Mouse (Mus musculus) layer of hippocampus, adult 11-12 months (tissue): Measurements from ENCODE around the gene Lama2.

Source experiments
- DNase-seq: peaks from one replicate; pipeline ENCODE4 v3.0.0; 2022; ENCODE audit warnings: low spot score

The Lama2 gene

DNA sequence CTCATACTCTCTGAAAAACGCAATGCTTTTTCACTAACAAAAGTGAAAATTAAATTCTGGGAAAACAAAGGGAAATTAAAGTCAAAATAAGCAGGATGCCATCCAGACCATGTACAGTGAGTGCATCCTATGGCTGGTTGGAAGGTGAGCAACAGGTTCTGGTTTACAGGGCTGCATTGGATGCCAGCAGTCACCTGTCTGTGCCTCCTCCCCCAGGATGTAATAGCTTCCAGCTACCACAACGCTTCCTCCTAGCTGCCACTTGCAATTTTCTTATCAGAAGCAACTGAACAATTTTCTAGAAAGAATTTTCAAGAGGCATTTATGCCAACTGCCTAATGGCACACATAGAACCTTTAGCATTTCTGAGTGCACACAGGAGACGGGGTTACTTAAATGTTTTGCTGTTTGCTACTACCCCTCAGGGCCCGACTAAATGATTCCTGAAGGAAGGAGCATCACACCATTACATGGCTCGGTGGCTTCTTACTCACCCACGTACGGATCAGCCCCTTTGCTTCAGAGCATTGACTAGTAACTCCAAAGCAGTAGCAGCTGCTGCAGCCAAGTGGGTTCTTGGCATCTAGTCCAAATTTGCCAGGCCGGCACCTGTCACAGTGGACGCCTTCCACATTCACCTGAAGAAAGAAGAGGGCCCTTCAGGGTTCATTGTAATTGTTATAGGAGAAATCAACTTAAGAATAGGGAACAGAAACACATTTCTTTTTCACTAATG is 430.8 kb downstream of the Lama2 start:
- DNase-seq: no peak

GRCm38 (mm10) chr10:27184185-27184584 is 435.4 kb downstream of the Lama2 start:
- DNase-seq: no peak

DNA sequence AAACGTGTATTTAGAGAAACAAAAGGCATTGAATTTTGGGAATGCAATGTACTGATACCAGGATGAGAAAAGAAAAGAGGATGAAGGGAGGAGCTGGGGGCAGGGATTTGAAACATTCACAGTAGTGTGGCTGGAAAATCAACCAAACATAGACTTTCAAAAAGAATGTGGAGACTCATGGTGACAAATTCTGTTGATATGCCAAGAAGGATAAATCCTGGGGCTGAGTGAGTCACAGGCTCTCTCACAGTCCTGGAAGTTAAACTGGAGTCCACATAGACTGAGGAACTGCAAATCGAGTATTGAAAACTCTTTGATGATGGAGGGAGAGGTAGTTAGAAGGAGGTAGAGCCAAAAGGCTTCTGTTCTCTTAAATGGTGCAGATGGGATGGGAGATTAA is 445.3 kb downstream of the Lama2 start:
- DNase-seq: no peak

- DNase-seq: no peak
These were observed 454.8 kb downstream of the Lama2 start for GRCm38 (mm10) chr10:27164738-27165137.

GRCm38 (mm10) chr10:27162364-27162763 is 457.2 kb downstream of the Lama2 start:
- no peak for DNase-seq

DNA sequence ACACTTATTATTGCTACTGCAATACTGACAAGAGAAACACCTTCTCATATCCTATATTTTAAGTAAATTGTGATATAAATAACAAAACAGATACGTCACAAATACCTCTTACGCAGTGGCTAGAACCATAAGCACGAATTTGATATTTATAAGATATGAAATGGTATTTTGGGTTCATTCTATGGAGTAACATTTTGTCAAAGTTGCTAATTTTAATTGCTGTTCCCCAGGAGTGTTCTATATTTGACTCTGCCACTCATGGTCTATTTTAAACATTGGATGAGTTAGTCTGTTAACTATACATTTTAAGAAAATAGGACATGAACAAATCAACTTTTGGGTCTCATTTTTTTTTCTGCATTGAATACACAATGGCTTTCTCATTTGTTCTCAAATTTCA is 469.3 kb downstream of the Lama2 start:
- DNase-seq: no peak

GRCm38 (mm10) chr10:27140422-27140821 is 479.1 kb downstream of the Lama2 start:
- no peak for DNase-seq

GRCm38 (mm10) chr10:27135768-27136167 is 483.8 kb downstream of the Lama2 start:
- no peak for DNase-seq

- peak; percentile 75 for DNase-seq
These were observed 486.4 kb downstream of the Lama2 start for GRCm38 (mm10) chr10:27133135-27133534.

GRCm38 (mm10) chr10:27127454-27127853 is 492.1 kb downstream of the Lama2 start:
- DNase-seq: no peak

- no peak for DNase-seq
These were observed 495.8 kb downstream of the Lama2 start for GRCm38 (mm10) chr10:27123763-27124162.

DNA sequence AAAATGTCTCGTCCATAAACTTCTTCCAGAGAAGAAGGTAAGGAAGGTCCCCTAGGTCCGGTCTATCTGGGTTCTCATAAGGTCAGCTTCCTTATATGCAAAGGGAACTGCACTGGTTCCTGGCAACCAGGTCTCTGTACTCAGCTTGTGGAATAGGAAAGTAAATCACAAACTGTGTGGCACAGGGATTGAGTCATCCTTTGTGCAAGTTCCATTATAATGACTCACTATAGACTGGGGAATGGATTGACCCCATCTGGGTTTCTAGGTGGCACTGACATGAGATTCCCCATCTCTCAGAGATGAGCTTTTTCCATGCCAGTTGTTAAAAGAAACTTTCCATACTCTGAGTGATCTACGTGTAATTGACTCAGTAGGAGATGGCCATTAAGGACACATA is 501.7 kb downstream of the Lama2 start:
- no peak for DNase-seq

GRCm38 (mm10) chr10:27116938-27117647 is 502.5 kb downstream of the Lama2 start:
- no peak for DNase-seq

- DNase-seq: no peak
These were observed 505.4 kb downstream of the Lama2 start for GRCm38 (mm10) chr10:27114131-27114530.

DNA sequence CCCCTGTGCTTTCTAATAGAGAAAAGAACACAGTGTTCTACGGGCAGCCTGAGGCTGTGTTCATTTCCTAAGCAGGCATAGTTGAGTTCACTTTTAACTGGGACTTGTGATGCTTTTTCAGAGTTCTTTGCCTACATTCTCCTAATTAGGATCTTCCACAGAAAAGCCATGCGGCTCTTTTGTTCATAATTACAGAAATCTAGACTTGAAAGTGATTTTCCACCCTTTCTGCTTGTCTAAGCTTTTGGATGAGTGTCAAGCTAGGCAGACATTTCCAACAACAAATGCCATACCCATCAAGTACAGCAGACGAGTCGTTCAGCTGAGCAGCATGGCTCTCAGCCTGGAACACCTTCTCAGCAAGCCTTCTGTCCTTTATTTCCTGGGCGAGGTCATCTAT is 515.7 kb downstream of the Lama2 start:
- DNase-seq: peak; percentile 39

- DNase-seq: no peak
These were observed 517.7 kb downstream of the Lama2 start for GRCm38 (mm10) chr10:27101800-27102353.

DNA sequence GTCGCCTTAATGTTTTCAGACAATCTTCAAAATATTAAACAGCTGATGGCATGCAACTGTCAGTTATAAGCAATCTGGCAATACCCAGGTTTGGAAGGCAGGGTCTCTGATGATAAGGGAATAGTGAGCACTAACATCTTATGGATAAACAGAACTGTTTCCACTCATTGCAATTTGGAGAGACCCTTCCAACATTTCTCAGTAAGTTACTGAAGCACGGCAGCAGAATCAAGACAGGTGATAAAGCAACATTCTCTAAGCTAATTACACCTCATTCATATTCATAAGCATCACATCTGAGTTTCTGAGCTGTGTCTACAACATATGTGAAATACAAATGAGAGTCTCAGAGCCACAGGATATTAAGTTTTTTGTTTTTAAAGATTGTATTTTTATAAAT is 542.4 kb downstream of the Lama2 start:
- no peak for DNase-seq

DNA sequence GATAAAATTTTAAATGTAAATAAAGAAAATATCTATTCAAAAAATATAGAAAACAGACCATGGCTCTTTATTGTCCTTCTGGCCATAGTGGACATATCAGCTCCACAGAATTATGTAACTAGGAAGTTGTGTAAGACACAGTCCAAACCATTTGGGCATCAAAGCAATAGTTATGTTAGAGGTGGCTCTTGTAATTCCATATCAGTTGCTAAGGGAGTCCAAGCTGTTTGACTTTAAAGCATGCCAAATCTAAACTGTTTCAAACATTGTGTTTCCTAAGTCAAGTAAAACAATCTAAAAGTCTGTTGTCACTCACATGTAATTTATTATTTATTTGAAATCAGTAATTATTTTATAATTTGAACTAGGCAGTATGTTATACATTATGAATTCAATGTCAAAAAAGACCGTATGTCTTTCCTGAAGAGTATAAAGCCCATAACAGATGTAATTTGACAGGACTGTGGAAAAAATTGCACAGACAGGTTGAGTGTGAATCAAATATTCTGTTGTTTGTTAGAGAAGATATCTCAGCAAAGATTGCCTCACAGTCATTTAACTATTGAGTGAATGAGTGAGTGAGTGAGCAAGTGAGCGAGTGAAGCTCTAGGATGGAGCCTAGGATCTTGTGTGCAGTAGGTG is 550.6 kb downstream of the Lama2 start:
- DNase-seq: no peak

- no peak for DNase-seq
These were observed 555.9 kb downstream of the Lama2 start for GRCm38 (mm10) chr10:27063671-27064070.

DNA sequence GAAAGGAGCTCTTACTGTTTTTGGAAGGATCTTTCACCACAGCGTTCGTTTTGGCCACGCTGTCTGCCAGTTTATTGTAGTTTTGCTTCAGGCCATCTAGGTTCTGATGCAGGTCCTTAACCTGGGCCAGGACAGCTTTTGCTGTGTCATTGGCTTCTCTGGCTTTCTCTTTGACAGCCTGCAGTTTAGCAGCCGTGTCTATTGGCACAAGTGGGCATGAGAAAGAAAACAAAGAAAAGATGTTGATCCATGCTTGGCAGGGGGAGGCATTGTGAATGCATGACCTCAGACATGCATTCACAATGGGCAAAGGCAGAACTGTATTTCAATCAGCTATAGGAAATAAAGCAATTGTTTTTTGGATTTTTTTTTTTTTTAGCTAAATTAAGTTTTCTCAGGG is 565.1 kb downstream of the Lama2 start:
- no peak for DNase-seq

DNA sequence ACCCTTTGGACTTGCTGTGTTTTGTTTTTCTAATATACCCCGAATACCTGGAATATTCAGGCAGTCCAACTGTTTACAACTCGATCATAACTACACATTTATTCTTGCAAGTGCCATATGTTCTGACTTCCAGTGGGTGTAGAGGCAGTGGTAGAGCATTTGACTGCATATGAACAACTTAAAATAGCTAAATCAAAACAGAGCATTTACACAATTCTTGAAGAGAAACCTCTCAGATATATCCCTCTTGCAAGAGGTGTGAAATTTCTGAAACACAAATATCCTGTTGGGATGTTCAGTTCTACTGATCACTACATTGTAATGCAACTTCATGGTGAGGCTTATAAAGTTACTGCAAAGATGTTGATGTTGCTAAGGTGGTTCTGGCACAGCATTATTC is 572.4 kb downstream of the Lama2 start:
- no peak for DNase-seq

DNA sequence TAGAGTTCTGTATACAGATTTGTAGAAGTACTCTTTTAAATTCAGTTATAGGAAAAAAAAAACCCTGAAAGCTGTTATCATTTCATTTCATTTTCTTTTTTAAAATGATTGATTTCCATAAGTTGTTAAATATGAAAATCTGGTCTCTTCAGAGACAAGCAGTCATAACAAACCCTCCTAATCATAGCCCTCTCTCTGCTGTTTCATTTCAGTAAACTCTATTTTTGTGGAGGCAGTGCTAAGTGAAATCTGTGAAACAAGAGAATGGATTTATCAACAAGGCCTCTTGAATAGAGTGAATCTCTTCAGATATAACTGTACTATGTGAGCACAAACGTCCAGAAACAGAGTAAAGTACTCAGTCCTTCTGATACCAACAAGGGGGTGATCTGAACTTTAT is 577.7 kb downstream of the Lama2 start:
- DNase-seq: no peak

GRCm38 (mm10) chr10:27022707-27023106 is 596.9 kb downstream of the Lama2 start:
- DNase-seq: no peak
